Mouse (Mus musculus) bone marrow macrophage, adult 2 months (primary cell): ENCODE results near the gene Tox2.

Experiments used
- CTCF ChIP-seq: IDR thresholded peaks from 2 replicates; pipeline ENCODE4 v1.5.1; 2012; ENCODE audit warnings: low read depth, mild to moderate bottlenecking, low read length, moderate library complexity
- POLR2A ChIP-seq: IDR thresholded peaks from 2 replicates; pipeline ENCODE4 v1.6.1; 2012; ENCODE audit warnings: mild to moderate bottlenecking, low read depth, low read length, borderline replicate concordance

- TF ChIP-seq POLR2A (no peak), CTCF (no peak)
Observed at GRCm38 (mm10) chr2:163273815-163274214, 70.9 kb downstream of the Tox2 start.
